Mouse (Mus musculus) cerebellum, adult 11 months (tissue): ENCODE measurements around the gene Copz2.
"Not testable (repeated sequence)": the region's sequence is repeated elsewhere in the genome, so short reads cannot be mapped to it uniquely, and the experiment has no call there.

ENCODE experiments used
- DNase-seq: peaks from one replicate; pipeline ENCODE4 v3.0.0; 2022

Gene Copz2

DNA sequence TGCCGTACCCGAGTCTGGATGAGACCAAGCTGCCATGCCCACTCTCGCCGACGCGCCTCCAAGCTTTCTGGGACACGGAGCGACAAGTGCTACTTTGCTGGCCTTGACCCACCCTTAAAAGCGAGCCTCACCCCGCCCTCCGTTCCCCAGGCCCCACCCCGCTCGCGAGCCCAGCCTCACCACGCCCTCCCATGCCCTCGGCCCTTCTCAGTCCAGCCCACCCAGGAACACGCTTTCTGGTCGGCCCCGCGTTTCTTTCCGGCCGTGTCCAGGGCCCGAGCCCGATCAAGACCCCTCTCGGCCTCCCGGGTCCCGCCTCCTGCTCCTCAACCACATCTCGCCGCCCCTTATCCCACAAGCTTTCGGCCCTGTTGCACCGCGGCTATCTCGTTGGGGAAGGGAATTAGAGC lies 20.3 kb upstream of the Copz2 start:
- DNase-seq: peak; percentile 66

DNA sequence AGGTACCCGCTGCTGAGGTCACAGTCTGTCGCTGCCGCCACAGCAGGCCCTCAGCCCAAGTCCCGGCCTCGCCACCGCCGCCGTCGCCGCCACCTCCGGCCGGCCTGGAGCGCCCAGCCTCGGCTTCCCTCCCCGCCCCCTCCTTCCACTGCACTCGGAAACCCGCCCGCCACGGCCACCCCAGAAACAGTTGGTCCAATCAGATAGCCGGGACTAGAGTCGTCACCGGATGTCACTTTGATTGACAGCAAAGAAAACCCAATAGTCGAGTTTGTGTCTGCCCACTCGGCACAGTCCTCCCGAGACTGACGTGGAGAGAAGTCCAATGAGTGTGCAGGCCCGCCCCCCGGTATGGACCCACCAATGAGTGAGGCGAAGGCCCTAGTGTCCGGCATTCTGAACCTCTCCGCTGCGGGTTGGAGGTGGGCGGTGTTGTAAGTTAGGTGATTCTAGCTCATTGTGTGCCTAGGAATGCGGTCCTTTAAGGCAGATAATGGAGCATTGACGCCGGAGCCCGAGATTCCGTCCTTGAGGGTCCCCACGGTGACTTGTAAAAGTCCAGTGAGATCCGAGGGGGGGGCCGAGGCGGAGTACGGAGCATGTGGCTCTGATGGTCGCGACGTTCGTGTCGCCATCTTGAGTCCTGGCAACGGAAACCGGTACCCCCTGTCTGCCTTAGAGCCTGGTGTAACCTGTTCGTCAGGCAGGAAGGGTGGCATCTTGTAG lies 19.7 kb upstream of the Copz2 start, which contains the start of gene Nfe2l1:
Nfe2l1 (minus strand) TSS at position 156 of the 726 bp plus-strand sequence.
- peak; percentile 98 for DNase-seq

DNA sequence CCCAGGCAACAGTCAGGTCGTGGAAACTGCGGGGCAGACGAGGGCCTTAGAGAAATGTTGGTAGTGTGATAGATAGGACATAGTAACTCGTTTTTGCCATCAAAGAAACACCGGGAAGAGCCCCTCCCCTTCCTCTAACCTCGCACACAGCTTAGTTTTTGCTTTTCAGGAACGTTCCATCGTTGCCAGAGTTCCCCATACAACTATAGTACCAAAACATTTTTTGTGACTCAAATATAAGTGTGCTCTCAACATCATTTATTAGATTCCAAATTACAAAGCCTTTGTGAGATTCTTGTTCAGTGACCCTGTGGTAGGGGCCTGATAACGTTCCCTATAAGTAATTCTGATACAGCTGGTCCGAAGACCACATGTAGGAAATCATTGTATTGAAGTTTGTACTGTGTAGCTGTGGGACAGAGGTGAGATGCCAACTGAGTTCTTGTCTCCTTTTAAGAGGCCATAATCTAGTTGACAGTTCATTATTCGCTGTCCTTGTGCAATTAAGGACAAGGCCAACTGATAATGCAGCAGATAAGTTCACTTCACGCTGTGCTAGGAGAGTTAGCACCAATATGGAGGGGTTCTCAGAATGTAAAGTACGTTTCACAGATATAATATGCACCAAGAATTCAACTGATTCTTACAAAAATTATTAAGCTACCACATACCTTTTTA lies 19.0 kb upstream of the Copz2 start:
- no peak for DNase-seq

DNA sequence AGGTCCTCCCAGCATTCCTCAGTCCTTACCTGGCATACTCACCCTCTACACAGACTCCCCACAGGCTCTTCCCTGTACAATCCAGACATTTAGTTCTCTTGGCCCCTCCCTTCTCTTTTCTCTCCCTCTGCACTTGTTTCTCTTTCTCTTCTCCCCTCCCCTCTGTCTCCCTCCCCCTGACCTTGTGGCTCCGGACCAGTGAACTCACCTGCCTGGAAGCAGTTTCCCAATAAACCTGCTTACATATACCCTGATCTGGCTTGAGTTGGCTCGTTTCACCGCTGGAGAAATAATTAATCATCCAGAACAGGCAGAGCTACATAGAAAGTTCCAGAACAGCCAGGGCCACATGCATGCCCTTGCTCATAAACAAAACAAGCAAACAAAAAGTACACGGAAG lies 18.2 kb upstream of the Copz2 start:
- no peak for DNase-seq

DNA sequence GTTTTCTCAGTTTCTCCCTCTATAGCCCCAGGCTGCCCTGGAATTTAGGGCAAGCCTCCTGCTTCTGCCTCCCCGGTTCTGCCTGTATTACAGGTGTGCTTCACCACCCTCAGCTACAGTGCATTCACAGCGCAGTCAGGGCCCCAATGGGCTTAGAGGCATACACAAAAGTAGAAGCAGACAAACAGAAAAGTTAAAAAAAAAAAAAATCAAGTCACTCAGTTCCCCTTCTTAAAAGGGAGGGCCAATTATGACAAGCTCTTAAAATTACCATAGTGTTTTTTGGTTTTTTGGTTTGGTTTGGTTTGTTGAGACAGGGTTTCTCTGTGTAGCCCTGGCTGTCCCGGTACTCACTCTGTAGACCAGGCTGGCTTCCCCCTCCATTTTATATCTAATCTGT lies 17.1 kb upstream of the Copz2 start:
- DNase-seq: no peak

DNA sequence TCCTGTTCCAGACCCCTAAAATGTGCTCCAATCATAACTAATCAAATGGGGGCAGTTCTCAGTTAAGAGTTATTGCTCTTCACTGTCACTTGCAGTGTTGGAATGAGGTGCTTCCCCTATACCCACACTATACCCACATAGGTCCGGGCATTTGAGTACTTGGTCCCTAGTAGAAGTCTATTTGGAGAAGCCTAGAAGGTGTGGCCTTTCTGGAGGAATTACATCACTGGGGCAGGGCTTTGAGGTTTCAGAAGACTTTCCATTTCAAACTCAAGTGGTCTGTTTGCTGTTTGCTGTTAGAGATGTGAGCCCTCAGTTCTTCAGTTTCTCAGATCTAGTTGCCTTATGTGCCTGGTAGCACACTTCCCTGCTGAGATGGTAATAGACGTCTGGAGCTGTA lies 16.7 kb upstream of the Copz2 start:
- DNase-seq: no peak

DNA sequence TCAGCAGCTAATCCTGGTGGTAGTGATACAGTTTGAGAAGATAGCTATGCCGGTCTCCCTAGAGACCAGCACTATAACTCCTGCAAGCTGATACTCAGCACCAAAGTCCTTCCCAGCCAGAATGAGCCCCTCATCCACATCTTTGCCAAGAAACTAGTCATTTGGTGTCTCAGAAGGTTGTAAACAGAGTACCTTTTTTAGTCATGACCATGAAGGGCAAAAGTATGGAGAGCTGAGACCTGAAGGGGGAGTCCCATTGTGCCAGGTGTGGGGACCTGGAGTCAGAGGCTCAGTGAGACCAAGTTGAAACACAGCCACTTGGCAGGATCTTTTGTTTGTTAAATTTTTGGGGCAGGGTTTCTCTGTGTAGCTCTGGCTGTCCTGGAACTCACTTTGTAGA lies 15.5 kb upstream of the Copz2 start:
- no peak for DNase-seq

DNA sequence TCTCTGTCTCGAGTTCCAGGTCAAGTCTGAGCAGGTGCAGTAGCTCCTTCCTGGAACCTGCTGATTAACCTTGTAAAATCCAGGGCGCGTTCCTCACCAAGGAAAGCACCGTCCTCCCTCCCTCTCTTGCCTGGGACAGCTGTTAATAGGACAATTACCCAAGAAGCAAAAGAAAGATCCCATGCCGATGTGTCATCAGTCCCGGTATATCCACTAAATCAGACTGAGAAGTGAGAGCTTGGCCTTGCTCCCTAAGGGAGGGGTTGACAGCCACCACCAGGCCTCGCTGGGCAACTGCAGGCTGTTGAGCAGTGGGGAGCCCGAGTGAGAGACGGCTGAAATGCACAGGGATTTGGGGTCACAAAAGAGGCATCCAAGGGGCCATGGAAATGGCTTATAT lies 12.4 kb upstream of the Copz2 start:
- DNase-seq: no peak

DNA sequence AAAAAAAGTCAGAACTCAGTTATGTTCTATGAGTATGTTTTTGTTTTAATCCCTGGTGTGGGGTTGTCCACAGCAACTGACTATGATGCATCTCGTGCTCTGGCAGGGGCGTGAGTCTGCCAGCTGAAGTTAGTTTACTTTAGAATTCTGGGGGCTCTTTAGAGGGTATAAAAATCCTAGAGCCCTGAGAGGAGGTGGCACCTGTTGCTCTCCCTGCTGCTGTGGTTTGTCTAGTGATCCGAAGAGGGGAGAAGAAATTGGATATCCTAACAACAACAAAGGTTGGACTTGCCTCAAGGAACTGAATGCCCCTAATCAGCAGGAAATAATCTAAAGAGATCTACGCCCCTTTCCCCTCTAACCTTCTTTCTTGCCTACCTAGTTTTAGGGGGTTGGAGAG lies 11.3 kb upstream of the Copz2 start:
- no peak for DNase-seq

DNA sequence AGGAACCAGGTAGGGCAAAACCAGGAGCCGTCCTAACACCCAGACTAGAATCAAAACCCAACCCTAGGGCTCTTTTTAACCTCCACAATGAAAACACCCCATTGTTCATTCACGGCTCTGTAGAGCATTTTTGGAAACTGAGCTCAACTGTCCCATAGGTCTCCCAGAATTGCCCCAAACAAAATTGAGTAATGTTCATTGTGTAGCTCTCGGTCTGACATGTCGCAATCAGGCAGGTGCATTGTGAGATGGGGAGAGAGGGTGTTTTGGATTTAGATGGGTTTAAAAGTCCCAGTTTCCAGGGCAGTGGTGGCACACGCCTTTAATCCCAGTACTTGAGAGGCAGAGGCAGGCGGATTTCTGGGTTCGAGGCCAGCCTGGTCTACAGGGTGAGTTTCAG lies 10.2 kb upstream of the Copz2 start:
- DNase-seq: no peak

DNA sequence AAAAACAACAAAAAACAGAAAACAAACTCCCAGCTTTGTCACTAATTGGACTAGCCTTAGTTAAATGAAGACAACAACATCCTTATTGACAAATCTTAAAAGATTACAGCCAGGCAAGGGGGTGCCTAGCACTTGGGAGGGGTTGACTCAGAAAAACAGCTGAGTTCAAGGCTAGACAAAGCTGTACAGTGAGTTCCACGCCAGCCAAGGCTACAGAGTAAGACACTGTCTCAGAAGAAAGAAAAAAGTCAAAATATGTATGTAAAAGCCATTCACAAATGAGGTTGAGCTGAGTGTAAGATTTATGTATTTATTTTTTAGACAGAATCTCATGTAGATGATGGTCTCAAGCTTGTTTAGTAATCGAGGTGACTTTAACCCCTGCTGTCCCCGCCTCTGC lies 9.8 kb upstream of the Copz2 start:
- DNase-seq: no peak

DNA sequence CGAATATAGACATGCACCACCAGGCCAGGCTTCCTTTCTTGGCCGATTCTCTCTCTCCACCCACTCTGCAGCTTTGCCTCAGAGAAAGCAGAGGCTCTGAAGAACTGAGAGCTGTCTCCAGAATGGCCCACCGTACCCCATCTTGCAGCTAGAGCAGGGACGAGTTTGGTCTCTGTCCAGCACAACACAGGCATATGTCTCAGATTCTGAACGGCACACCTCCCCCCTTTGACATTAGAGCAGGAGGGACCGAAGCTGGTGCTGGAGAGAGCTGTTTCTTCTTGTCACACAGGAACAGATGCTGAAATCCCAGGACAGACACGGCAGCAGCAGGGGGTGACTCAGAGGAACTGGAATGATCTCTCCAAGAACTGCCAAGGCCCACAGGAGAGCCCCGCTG lies 9.4 kb upstream of the Copz2 start:
- no peak for DNase-seq

DNA sequence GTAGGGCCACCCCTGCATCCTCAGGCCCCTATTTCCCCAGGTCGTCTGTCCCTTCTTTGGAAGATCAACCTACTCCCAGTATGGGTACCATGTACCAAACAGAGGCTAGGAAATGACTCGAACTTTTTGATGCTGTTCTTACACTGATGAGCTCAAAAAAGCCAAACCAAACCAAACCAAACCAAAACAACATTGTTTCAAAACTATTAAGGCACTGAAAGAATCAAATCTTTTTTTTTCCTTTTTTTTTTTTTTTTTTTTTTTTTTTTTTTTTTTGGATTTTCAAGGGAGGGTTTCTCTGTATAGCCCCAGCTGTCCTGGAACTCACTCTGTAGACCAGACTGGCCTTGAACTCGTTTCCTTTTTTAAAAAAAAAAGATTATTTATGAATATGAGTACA lies 6.0 kb upstream of the Copz2 start:
- no peak for DNase-seq

DNA sequence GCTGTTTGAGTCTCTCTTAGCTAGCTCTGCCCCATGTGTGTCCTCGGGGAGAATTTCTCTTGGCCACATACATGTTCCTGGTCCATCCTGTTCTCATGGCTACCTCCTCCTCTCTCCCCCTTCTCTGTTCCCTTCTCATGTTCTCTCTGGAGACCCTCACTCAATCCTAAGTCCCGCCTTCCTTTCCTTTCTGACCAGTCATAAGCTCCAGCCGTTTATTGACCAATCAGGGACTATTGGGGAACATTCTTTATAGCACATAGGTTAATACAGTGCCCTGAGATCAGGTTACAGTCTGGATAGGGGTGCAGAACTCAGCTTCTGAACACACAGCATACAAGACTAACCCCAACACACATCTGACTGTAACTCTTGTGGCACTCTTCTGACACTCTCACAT lies 2.4 kb upstream of the Copz2 start:
- DNase-seq: no peak

DNA sequence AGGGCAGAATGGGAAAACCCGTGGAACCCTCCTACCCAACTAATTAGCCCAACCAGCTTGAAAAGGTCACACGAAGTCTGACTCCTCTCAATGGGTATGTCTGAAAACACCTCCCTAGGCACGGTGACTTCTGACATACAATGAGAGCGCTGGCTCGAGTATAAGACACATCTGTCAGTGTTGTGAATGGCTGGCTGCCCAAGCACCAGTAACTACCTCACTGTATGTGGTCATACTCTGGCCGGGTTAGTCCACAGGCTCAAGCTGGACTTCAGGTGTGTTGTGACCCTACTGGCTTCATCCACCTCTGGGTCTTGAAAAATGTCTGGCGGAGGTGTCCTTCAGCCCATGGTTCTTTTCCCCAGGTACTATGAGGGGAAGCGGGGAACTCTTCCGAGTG lies 976 bp upstream of the Copz2 start:
- DNase-seq: no peak

DNA sequence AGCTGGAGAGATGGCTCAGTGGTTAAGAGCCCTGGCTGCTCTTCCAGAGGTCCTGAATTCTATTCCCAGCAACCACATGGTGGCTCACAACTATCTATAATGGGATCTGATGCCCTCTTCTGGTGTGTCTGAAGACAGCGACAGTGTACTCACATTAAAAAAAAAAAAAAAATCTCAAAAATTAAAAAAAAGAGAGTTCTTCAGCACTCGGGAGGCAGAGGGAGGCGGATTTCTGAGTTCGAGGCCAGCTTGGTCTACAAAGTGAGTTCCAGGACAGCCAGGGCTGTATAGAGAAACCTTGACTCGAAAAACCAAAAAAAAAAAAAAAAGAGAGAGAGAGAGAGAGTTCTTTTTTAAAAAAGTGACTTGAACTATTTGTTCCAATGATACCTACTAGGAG lies 525 bp upstream of the Copz2 start:
- DNase-seq: not testable (repeated sequence)

DNA sequence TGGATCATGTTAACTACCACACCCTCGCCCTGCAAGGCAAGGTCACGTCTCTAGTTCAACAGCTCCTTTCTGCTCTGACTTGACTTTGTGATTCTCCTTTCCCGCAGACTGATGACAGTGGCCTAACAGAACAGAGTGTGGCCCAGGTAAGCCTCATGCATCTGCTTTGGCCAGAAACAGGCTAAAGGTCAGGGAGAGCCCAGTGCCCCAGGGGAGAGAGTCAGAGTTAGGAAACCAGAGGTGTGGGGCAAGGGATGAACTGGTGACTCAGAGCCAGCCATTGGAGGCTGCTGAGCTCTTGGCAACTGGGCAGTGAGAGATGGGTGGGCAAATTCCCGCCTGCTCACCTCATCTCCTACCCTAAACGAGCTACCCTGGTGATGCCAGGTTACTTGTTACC lies 7.8 kb downstream of the Copz2 start:
- no peak for DNase-seq

DNA sequence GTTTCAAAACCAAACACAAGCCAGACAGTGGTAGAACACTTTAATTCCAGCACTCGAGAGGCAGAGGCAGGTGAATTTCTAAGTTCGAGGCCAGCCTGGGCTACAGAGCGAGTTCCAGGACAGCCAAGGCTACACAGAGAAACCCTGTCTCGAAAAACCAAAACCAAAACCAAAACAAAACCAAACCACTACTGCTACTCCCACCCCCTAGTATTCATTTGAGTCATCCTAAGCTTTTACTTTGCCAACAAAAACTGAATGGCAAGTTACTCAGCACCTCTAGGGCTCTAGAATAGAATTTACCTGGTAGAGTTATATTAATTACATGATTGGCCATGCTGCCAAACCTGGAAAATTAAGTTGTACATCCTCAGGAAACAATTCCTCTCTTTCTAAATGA lies 10.0 kb downstream of the Copz2 start:
- no peak for DNase-seq

DNA sequence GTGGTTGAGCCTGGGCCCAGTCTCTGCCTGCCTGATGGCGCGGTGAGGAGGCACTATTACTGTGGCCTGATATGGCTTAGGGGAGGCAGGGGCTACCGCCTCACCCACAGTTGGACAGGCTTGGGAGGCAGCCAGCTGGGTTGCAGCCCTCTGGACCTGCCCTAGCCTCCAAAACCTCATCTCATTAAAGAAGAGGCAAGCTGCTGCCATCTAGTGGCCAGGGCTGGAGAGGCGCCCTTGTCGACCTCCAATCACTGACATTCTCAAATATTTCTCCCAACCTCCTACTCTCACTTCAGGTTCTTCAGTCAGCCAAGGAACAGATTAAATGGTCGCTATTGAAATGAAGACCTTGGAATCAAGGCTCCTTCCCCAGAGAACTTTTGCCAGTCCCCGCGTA lies 10.9 kb downstream of the Copz2 start:
- peak; percentile 82 for DNase-seq

DNA sequence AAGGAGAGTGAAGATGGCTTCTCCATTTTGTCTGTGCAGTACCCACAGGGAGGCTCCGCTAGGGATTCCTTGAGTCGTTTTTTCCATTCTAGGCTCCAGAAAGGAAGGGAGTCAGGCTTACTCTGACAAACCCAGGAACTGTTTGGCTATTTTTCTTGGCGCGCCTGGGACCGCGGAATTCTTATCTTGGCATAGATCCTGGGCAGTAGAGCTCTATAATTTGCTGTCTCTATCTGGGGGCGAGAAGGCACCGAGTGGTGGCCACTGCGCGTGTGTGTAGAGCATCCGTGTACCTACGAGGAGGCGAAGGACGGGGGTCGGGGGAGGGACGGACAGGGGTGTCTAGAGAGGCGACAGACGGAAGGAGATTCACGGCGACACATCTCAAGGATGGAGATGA lies 11.8 kb downstream of the Copz2 start:
- no peak for DNase-seq

DNA sequence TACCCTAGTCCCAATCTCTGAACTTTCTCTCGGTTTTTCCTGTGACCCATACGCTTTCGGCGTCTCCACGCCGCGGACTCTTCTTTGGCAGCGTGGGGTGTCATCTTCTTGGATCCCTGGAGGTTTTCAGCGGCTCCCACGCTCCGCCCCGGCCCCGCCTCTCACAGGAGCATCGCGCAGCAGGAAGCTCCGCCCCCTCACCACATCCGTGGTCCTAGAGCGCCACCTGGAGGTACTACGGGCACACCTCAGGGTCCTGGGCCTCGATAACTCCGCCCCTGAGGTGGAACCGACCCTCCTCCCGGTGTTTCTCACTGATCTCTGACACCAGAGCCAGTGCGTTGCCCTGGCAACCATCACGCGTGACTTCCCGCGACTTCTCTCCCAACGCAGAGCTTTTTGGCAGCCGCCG lies 12.2 kb downstream of the Copz2 start:
- DNase-seq: peak; percentile 96

DNA sequence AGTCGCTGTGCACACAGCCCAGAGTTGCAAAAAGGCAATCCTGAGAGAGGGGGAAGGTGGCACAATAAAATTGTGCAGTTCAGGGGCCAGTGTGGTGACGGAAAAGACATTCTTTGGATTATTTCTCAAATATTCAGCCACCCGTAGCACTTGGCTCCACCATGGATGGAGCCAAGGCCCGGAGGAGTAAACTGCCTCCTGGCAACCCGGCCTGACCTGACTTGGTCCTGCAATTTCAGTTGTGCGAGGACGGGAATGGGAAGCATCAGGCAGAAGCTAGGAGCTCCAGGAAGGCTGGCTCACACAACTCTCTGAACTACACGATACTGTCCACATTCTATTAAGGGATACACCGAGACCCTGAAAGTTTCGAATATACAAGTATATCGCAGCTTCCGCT lies 12.9 kb downstream of the Copz2 start:
- no peak for DNase-seq

DNA sequence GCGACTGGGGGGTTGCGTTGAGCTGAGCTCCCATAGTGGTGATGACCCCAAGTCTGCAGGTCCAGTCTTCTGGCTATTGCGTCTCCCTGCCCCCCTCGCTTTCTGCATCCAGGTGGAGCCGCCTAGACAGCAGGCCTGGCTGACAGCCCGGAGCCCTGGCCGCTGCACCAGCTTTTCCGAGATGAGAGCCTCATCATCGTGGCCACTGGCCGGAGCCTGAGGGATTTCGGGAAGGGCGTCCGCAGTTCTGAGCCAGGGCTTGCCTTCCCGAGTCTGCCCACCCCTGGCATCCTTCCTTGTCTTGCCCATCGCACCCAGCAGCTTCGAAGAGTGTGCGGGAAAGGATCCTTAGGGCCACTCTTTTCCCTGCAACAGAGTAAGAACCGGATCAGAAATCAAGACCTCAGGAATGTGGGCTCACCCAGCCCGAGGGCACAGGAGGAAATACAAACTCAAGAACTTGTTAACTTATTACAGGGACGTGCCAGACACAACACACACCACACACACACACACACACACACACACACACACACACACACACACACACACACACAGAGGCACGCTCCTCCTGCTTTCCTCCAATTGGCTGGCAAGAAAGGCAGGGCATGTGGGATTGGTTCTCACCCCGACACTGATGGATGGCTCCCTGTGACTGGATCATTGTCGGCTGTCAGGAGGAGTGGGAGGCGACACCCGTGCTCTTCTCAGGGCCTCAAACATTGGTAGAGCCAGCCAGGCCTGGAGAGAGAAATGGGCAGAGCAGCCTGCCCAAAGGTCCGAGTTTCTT lies 13.7 kb downstream of the Copz2 start:
- DNase-seq: peak; percentile 47

DNA sequence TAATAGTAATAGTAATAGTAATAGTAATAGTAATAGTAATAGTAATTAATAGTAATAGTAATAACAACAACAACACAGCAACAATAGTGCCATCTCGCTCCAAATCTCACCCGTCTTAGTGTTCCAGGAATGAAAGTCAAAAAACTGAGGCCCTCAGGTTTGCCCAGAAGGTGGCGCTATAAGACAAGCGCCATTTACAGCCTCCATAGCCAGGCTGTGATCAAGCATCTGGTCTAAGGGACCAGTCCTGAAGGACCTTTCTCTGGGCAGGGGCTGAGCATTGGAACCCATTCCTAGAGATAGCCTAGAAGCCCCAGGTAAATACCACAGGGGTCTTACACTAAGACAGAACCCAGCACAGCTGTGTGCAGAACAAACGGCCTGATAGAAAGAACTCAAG lies 17.5 kb downstream of the Copz2 start:
- peak; percentile 67 for DNase-seq
